Mouse (Mus musculus) T-helper 17 cell (primary cell): ENCODE measurements at regions not wholly inside any gene's neighbourhood (a gene's known extent, or its start where the extent isn't known, plus 50 kb on each side); places are given as distances from the start of the nearest gene placed in this dataset.

Source experiments
- in situ Hi-C, 2 experiments: fragments of 300-600 bp; cut with MboI, MseI; formaldehyde crosslinking; loops; 1 replicate in 1 of 2; 2 replicates in 1 of 2; pipeline ENCODE4 v1.15.1; 2025; ENCODE audit warnings: high pct_unique_total_duplicates in 2 of 2

DNA sequence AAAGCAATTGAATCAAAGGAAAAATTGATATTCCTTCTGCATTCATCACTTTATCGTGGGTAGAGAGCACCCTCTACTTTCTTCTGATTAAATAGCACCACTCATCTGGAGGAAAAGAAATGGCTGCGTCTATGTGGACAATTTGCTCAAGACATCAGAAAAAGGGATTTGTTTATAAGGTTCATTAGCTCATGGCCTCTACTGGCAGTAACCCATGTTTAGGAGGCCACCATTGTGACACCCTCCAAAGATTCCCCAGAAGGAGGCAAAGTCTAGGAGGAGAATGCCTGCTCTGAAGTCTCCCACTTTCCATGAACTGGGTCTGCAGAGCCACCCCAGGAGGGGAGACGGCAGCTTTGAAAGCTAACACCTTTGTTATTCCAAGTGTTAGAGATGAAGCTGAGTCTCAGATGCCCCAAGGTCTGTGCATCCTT, 147.2 kb upstream of the Plscr5 start:
- in situ Hi-C loops: no loop called here

GRCm38 (mm10) chr9:92044161-92044560, 148.6 kb upstream of the Plscr5 start:
- in situ Hi-C loops: no loop called here

DNA sequence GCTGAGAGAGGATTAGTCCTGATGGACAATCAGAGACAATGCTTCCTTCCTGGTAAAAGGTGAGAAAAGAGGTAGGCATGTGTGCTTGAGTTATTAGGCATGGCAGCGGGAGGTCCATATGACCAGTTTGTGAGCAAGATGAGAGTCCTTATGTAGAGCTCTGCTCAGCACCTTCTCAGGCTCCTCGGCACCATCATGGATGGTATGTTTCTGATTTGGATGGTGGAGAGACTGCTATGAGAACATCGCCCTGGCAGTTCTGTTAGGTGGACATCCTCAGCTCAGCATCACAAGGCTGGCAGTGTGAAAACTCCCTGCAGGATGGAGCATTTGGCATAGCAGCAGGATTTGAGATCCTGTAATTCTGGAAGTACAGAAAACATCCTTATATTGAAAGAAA, 176.2 kb upstream of the Plscr5 start:
- in situ Hi-C loops: no loop called here

- in situ Hi-C loops: no loop called here
Observed at GRCm38 (mm10) chr9:92015923-92016322, 176.8 kb upstream of the Plscr5 start.

GRCm38 (mm10) chr9:91988240-91988639, 204.5 kb upstream of the Plscr5 start:
- in situ Hi-C loops: no loop called here

GRCm38 (mm10) chr9:91981955-91982621, 210.6 kb upstream of the Plscr5 start:
- in situ Hi-C loops: no loop called here

GRCm38 (mm10) chr9:91981499-91981898, 211.2 kb upstream of the Plscr5 start:
- in situ Hi-C loops: no loop called here

- in situ Hi-C loops: no loop called here
Observed at GRCm38 (mm10) chr9:91964051-91964450, 228.7 kb upstream of the Plscr5 start.

- in situ Hi-C loops: no loop called here
Observed at GRCm38 (mm10) chr9:91962726-91963125, 230.0 kb upstream of the Plscr5 start.

DNA sequence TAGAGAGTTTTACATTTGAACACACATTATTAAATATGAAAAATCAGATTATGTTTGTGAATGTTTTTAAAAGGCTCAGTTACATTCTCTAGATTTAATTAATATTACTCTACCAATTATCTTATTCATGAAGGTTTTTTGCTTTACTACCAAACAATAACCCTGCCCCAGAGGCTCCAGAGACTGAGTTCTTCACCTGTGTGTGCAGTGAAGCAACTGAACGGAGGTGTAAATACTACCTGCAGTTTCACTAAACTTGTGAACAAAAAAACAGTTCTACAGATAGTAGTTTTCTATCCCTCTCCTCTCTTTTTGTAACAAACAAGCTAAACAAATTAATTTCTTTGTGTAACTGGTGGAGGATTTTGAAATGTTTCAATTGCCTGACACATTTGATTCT, 231.1 kb upstream of the Plscr5 start:
- in situ Hi-C loops: no loop called here

GRCm38 (mm10) chr9:91960556-91961325, 232.0 kb upstream of the Plscr5 start:
- in situ Hi-C loops: no loop called here

- in situ Hi-C loops: no loop called here
Observed at GRCm38 (mm10) chr9:91959592-91959991, 233.1 kb upstream of the Plscr5 start.

GRCm38 (mm10) chr9:91959076-91959475, 233.7 kb upstream of the Plscr5 start:
- in situ Hi-C loops: no loop called here

- in situ Hi-C loops: no loop called here
Observed at GRCm38 (mm10) chr9:91958421-91958820, 234.3 kb upstream of the Plscr5 start.

GRCm38 (mm10) chr9:91957061-91957460, 235.7 kb upstream of the Plscr5 start:
- in situ Hi-C loops: no loop called here

- in situ Hi-C loops: no loop called here
Observed at GRCm38 (mm10) chr9:91948746-91949145, 244.0 kb upstream of the Plscr5 start.

GRCm38 (mm10) chr9:91942001-91942400, 250.7 kb upstream of the Plscr5 start:
- in situ Hi-C loops: no loop called here

DNA sequence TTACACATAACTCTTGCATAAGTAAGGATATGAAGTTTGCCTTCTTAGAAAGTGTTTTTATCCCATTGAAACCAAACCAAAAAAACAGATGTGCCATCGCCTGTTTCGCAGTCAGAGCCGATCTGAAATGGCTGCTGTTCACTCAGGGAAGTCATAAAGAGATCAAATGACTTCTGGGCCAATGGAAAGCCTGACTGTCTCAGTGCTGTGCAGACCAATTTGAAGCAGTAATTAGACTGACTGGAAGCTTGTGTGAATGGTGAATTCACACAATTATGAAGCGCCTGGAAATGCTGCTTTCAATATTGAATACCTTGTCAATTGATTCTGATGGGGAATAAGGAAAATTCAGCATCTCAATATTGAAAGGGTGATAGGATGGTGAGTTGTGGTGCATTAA, 254.0 kb upstream of the Plscr5 start:
- in situ Hi-C loops: no loop called here

DNA sequence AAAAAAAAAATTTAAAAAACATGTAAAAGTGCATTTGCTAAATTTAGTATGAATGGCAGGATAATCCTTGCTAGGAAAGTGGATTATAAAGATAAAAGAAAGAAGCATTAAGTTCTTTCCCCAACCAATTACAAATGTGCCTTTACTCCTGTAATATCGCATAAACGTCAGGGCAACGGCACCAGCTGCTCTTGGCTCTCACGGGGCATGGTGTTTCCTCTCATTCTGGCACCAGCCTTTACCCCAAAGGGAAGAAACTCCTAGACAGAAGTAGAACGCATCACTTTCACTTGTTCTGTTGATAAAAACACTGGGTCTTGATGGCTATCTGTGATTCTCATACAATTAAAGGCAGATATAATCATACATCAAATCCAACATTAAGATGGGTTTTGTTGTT, 288.7 kb upstream of the Plscr5 start:
- in situ Hi-C loops: no loop called here

DNA sequence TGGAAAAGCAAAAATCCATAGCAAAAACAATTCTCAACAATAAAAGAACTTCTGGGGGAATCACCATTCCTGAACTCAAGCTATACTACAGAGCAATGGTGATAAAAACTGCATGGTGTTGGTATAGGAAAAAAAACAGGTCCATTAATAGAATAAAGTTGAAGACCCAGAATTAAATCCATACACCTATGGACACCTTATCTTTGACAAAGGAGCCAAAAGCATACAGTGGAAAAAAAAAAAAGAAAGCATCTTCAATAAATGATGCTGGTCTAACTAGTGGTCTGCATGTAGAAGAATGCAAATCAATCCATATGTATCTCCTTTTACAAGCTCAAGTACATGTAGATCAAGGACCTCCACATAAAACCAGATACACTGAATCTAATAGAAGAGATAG, 291.8 kb upstream of the Plscr5 start:
- in situ Hi-C loops: no loop called here

GRCm38 (mm10) chr9:91876823-91877222, 315.9 kb upstream of the Plscr5 start:
- in situ Hi-C loops: no loop called here

DNA sequence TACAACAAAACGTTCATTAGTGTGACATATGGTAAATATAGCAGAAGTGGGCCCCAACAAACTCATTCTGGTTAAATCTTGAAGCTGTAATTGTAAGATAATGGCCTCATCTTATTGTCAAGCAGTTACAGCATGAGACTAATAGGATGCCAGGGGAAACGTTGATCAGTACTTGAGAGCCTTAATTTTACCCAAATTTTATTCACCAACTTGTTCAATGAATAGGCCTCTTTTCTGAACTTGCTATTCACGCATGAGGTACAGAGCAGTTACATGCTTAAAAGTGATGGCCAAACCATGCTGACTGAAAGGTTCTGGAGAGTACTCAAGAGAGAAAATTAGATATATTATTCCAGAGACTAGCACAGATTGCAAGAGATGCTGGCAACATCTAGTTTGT, 361.2 kb upstream of the Plscr5 start:
- in situ Hi-C loops: no loop called here
